Mouse (Mus musculus): ENCODE data around the gene Ipmk. TPM values are rescaled to one million over a fixed set of nuclear protein-coding genes. Genes with fewer than 3 reads are reported as not detected.

The Ipmk gene
- polyA plus RNA-seq, 1 experiment: 9.8 TPM

- no peak for DNase-seq
- no peaks in the 10 kb centered on the region for H3K4me1 ChIP-seq (replicated peaks; ENCODE audit: control insufficient read depth, insufficient read depth, low read length)
- H3K4me3 ChIP-seq (ENCODE audit: control insufficient read depth, insufficient read depth, low read length): no peak overlapping the region
- H3K36me3 ChIP-seq (ENCODE audit: control insufficient read depth, insufficient read depth, low read length): no peaks in the 10 kb centered on the region
- no peak overlapping the region for H3K27ac ChIP-seq (ENCODE audit: control insufficient read depth, insufficient read depth, low read length)
- TF ChIP-seq POLR2A (IDR thresholded peaks at IDR 0.05; ENCODE audit: control insufficient read depth, extremely low read depth, insufficient read depth, low read length, poor library complexity): no peak
- no peak for TF ChIP-seq CTCF (IDR thresholded peaks at IDR 0.05; ENCODE audit: borderline replicate concordance, control insufficient read depth, extremely low read depth, insufficient read depth, low read length, poor library complexity)
- WGBS: 95% methylated on average over 6 of the region's 6 CpGs
- H3K27me3 ChIP-seq (ENCODE audit: control insufficient read depth, insufficient read depth, low read length): no peaks in the 10 kb centered on the region
Observed at GRCm38 (mm10) chr10:71328382-71328781, 19.2 kb upstream of the Ipmk start.

- no peak for DNase-seq
- no peak overlapping the region for H3K4me3 ChIP-seq (ENCODE audit: control insufficient read depth, insufficient read depth, low read length)
- no peaks in the 10 kb centered on the region for H3K4me1 ChIP-seq (replicated peaks; ENCODE audit: control insufficient read depth, insufficient read depth, low read length)
- H3K27me3 ChIP-seq (ENCODE audit: control insufficient read depth, insufficient read depth, low read length): no peaks in the 10 kb centered on the region
- no peak for TF ChIP-seq POLR2A (IDR thresholded peaks at IDR 0.05; ENCODE audit: control insufficient read depth, extremely low read depth, insufficient read depth, low read length, poor library complexity)
- no peak for TF ChIP-seq CTCF (IDR thresholded peaks at IDR 0.05; ENCODE audit: borderline replicate concordance, control insufficient read depth, extremely low read depth, insufficient read depth, low read length, poor library complexity)
- no peak overlapping the region for H3K27ac ChIP-seq (ENCODE audit: control insufficient read depth, insufficient read depth, low read length)
- 91% methylated on average over 5 of the region's 5 CpGs for WGBS
- H3K36me3 ChIP-seq (ENCODE audit: control insufficient read depth, insufficient read depth, low read length): 0 out of 2 replicates have a peak, but pooled peaks cover 2% of the 10 kb centered on the region
Observed at GRCm38 (mm10) chr10:71328870-71329269, 18.7 kb upstream of the Ipmk start.

- WGBS: 94% methylated on average over 6 of the region's 6 CpGs
- 0 out of 2 replicates have a peak, but pooled peaks cover 3% of the 10 kb centered on the region for H3K36me3 ChIP-seq (ENCODE audit: control insufficient read depth, insufficient read depth, low read length)
- no peak for TF ChIP-seq POLR2A (IDR thresholded peaks at IDR 0.05; ENCODE audit: control insufficient read depth, extremely low read depth, insufficient read depth, low read length, poor library complexity)
- no peak for TF ChIP-seq CTCF (IDR thresholded peaks at IDR 0.05; ENCODE audit: borderline replicate concordance, control insufficient read depth, extremely low read depth, insufficient read depth, low read length, poor library complexity)
- DNase-seq: no peak
- H3K27me3 ChIP-seq (ENCODE audit: control insufficient read depth, insufficient read depth, low read length): no peaks in the 10 kb centered on the region
- H3K4me1 ChIP-seq (replicated peaks; ENCODE audit: control insufficient read depth, insufficient read depth, low read length): no peaks in the 10 kb centered on the region
- H3K4me3 ChIP-seq (ENCODE audit: control insufficient read depth, insufficient read depth, low read length): no peak overlapping the region
- no peak overlapping the region for H3K27ac ChIP-seq (ENCODE audit: control insufficient read depth, insufficient read depth, low read length)
Observed at GRCm38 (mm10) chr10:71329295-71329694, 18.3 kb upstream of the Ipmk start.

GRCm38 (mm10) chr10:71330070-71330469, 17.5 kb upstream of the Ipmk start:
- Histone ChIP-seq H3K4me1 (replicated peaks; ENCODE audit: control insufficient read depth, insufficient read depth, low read length) (no peaks in the 10 kb centered on the region), H3K4me3 (ENCODE audit: control insufficient read depth, insufficient read depth, low read length) (no peak overlapping the region), H3K36me3 (ENCODE audit: control insufficient read depth, insufficient read depth, low read length) (0 out of 2 replicates have a peak, but pooled peaks cover 3% of the 10 kb centered on the region), H3K27me3 (ENCODE audit: control insufficient read depth, insufficient read depth, low read length) (no peaks in the 10 kb centered on the region), H3K27ac (ENCODE audit: control insufficient read depth, insufficient read depth, low read length) (no peak overlapping the region)
- WGBS: 98% methylated on average over 12 of the region's 12 CpGs
- TF ChIP-seq POLR2A (IDR thresholded peaks at IDR 0.05; ENCODE audit: control insufficient read depth, extremely low read depth, insufficient read depth, low read length, poor library complexity) (no peak), CTCF (IDR thresholded peaks at IDR 0.05; ENCODE audit: borderline replicate concordance, control insufficient read depth, extremely low read depth, insufficient read depth, low read length, poor library complexity) (no peak)
- no peak for DNase-seq

DNA sequence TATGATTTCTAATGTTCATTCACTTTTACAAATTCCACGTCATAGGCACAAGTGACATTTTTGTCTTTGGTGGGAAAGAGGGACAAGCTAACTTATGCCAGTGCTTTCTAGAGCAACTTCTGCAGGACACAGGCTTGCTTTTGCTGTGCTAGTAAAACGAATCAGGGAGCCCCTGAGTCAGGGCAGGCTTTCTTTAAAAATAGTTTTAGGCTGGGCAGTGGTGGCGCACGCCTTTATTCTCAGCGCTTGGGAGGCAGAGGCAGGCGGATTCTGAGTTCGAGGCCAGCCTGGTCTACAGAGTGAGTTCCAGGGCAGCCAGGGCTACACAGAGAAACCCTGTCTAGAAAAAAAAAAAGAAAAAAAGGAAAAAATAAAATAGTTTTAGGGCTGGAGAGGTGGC, 15.7 kb upstream of the Ipmk start:
- no peak for DNase-seq
- H3K27me3 ChIP-seq (ENCODE audit: control insufficient read depth, insufficient read depth, low read length): no peaks in the 10 kb centered on the region
- 96% methylated on average over 7 of the region's 7 CpGs for WGBS
- no peaks in the 10 kb centered on the region for H3K4me1 ChIP-seq (replicated peaks; ENCODE audit: control insufficient read depth, insufficient read depth, low read length)
- no peak overlapping the region for H3K4me3 ChIP-seq (ENCODE audit: control insufficient read depth, insufficient read depth, low read length)
- H3K36me3 ChIP-seq (ENCODE audit: control insufficient read depth, insufficient read depth, low read length): peaks cover 11% of the 10 kb centered on the region; the same call in 1 of the 2 replicates
- H3K27ac ChIP-seq (ENCODE audit: control insufficient read depth, insufficient read depth, low read length): no peak overlapping the region
- TF ChIP-seq CTCF (IDR thresholded peaks at IDR 0.05; ENCODE audit: borderline replicate concordance, control insufficient read depth, extremely low read depth, insufficient read depth, low read length, poor library complexity) (no peak), POLR2A (IDR thresholded peaks at IDR 0.05; ENCODE audit: control insufficient read depth, extremely low read depth, insufficient read depth, low read length, poor library complexity) (no peak)

- Histone ChIP-seq H3K27ac (ENCODE audit: control insufficient read depth, insufficient read depth, low read length) (no peak overlapping the region), H3K27me3 (ENCODE audit: control insufficient read depth, insufficient read depth, low read length) (no peaks in the 10 kb centered on the region), H3K36me3 (ENCODE audit: control insufficient read depth, insufficient read depth, low read length) (peaks cover 11% of the 10 kb centered on the region; the same call in 1 of the 2 replicates), H3K4me3 (ENCODE audit: control insufficient read depth, insufficient read depth, low read length) (no peak overlapping the region), H3K4me1 (replicated peaks; ENCODE audit: control insufficient read depth, insufficient read depth, low read length) (no peaks in the 10 kb centered on the region)
- over 99% methylated on average over 4 of the region's 4 CpGs for WGBS
- no peak for DNase-seq
- TF ChIP-seq CTCF (IDR thresholded peaks at IDR 0.05; ENCODE audit: borderline replicate concordance, control insufficient read depth, extremely low read depth, insufficient read depth, low read length, poor library complexity): no peak
- no peak for TF ChIP-seq POLR2A (IDR thresholded peaks at IDR 0.05; ENCODE audit: control insufficient read depth, extremely low read depth, insufficient read depth, low read length, poor library complexity)
Observed at GRCm38 (mm10) chr10:71332376-71332775, 15.2 kb upstream of the Ipmk start.

DNA sequence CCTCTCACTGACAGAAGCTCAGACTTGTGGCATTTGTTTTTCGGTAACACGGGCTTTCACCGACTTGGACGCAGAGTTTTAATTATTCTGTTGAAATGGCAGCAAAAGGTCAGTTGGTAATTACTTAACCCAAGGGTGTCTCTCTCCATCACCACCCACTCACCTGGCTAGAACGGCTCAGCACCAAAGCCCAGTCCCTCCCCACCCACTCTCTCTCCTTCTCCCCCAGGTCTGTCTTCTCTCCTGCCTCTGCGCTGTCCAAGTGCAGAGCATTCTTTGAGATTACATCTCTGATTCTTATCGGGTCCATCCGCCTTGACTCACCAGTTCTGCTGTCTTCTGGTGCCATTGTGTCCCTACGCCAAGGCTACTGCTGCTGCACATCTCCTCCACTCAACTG, 14.7 kb upstream of the Ipmk start:
- no peak overlapping the region for H3K27ac ChIP-seq (ENCODE audit: control insufficient read depth, insufficient read depth, low read length)
- H3K36me3 ChIP-seq (ENCODE audit: control insufficient read depth, insufficient read depth, low read length): peaks cover 11% of the 10 kb centered on the region; the same call in 1 of the 2 replicates
- H3K27me3 ChIP-seq (ENCODE audit: control insufficient read depth, insufficient read depth, low read length): no peaks in the 10 kb centered on the region
- no peak for TF ChIP-seq CTCF (IDR thresholded peaks at IDR 0.05; ENCODE audit: borderline replicate concordance, control insufficient read depth, extremely low read depth, insufficient read depth, low read length, poor library complexity)
- no peak for TF ChIP-seq POLR2A (IDR thresholded peaks at IDR 0.05; ENCODE audit: control insufficient read depth, extremely low read depth, insufficient read depth, low read length, poor library complexity)
- DNase-seq: no peak
- H3K4me3 ChIP-seq (ENCODE audit: control insufficient read depth, insufficient read depth, low read length): no peak overlapping the region
- no peaks in the 10 kb centered on the region for H3K4me1 ChIP-seq (replicated peaks; ENCODE audit: control insufficient read depth, insufficient read depth, low read length)
- WGBS: 90% methylated on average over 9 of the region's 9 CpGs
